Mouse (Mus musculus): ENCODE data around the gene Col26a1.

Gene Col26a1

DNA sequence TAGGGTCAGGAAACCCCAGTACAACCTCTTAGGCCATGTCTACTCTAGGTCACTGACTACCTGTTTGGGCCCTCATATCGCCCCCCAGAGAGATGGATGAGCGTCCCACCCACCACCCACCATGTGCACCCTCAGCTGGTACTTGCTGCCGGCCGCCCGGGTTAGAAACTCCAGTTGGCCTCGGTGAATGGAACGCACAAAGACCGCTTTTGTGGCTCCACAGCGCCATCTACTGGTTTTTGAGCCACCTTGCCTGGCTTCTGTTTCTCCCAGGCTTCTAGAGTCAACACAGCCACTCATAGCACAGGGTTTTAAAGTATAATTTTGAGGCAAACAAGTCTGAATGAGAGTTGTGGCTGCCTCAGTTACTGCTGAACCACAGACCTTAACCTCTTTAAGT is 176.2 kb downstream of the Col26a1 start:
- Histone ChIP-seq H3K4me1 (replicated peaks; ENCODE audit: low read depth, low read length) (peaks cover 33% of the 10 kb centered on the region), H3K36me3 (ENCODE audit: insufficient read depth, low read length) (no peaks in the 10 kb centered on the region), H3K27me3 (ENCODE audit: insufficient read depth, low read length) (peaks cover 13% of the 10 kb centered on the region), H3K9me3 (ENCODE audit: low read length) (peaks cover 8% of the 10 kb centered on the region), H3K4me3 (replicated peaks; ENCODE audit: low read length) (no peak overlapping the region)
- TF ChIP-seq CTCF (conservative IDR thresholded peaks at IDR 0.05; ENCODE audit: low read length): peak; percentile 77
- no peak for TF ChIP-seq NANOG (IDR thresholded peaks at IDR 0.05; ENCODE audit: borderline replicate concordance, low read length)

DNA sequence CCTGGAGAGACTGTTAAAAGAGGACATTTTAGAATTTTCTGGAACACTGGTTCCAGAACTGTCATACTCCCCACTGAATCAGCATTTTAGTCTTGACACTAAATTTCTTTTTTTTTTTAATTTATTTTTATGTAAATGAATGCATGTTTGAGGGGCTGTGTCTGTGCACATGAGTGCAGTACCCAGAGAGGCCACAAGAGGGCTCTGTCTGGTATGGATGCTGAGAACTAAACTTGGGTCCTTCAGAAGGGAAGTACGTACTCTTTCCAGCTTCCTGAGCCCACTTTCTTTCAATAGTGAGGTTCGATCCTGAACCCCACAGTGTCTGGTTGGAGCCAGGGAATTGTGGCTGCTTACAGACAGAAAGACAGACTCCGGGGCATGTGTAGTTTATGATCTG is 177.5 kb downstream of the Col26a1 start:
- H3K9me3 ChIP-seq (ENCODE audit: low read length): peaks cover 8% of the 10 kb centered on the region
- peaks cover 34% of the 10 kb centered on the region for H3K4me1 ChIP-seq (replicated peaks; ENCODE audit: low read depth, low read length)
- peaks cover 8% of the 10 kb centered on the region for H3K27me3 ChIP-seq (ENCODE audit: insufficient read depth, low read length)
- H3K4me3 ChIP-seq (replicated peaks; ENCODE audit: low read length): no peak overlapping the region
- no peaks in the 10 kb centered on the region for H3K36me3 ChIP-seq (ENCODE audit: insufficient read depth, low read length)
- TF ChIP-seq CTCF (conservative IDR thresholded peaks at IDR 0.05; ENCODE audit: low read length) (peak; percentile 89), POU5F1 (IDR thresholded peaks at IDR 0.05; ENCODE audit: borderline replicate concordance, low read length) (no peak)

DNA sequence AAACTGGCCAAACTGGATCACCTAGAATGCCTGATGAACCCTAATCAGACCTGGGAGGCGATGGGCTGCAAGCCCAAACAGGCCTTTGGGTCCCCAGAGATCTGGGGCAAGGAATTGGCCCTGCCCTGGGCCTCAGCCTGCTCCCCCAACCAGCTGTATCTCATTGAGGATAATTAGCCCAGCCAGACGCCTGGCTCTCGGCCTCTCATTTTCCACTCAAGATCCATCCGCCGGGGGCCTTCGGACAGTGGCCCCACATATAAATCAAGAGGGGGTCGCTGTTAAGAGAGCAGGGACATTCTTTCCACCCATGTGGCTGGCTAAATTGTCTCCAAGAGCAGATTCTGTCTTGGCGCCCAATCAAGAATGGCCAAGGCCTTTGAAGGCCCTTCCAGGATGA is 178.9 kb downstream of the Col26a1 start:
- H3K9me3 ChIP-seq (ENCODE audit: low read length): peaks cover 13% of the 10 kb centered on the region
- H3K4me1 ChIP-seq (replicated peaks; ENCODE audit: low read depth, low read length): peaks cover 33% of the 10 kb centered on the region
- TF ChIP-seq POU5F1 (IDR thresholded peaks at IDR 0.05; ENCODE audit: borderline replicate concordance, low read length): no peak
- TF ChIP-seq NANOG (IDR thresholded peaks at IDR 0.05; ENCODE audit: borderline replicate concordance, low read length): no peak
- TF ChIP-seq CTCF (conservative IDR thresholded peaks at IDR 0.05; ENCODE audit: low read length): no peak
- no peaks in the 10 kb centered on the region for H3K36me3 ChIP-seq (ENCODE audit: insufficient read depth, low read length)
- no peaks in the 10 kb centered on the region; the same call in 1 of the 2 replicates for H3K27me3 ChIP-seq (ENCODE audit: insufficient read depth, low read length)
- H3K4me3 ChIP-seq (replicated peaks; ENCODE audit: low read length): no peak overlapping the region

DNA sequence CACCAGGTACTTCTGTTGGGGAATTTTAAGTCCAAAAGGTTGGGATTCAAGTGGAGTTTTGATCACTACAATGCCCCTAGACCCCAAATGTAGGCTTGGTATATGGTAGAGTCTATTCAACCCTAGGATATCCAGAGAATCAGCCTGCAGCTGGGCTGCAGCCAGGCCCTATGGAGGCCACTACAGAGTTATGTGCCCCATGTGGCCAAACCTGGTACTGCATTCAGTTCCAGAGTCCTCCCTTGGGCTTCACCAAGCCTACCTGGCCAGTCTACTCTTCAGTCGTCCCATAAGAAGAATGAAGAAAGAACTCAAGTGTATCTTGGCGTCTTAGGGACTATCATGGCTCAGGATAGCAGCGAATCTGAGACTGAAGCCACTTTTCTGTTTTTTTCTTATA is 179.3 kb downstream of the Col26a1 start:
- Histone ChIP-seq H3K4me1 (replicated peaks; ENCODE audit: low read depth, low read length) (peaks cover 29% of the 10 kb centered on the region), H3K36me3 (ENCODE audit: insufficient read depth, low read length) (no peaks in the 10 kb centered on the region), H3K4me3 (replicated peaks; ENCODE audit: low read length) (no peak overlapping the region), H3K9me3 (ENCODE audit: low read length) (peaks cover 13% of the 10 kb centered on the region), H3K27me3 (ENCODE audit: insufficient read depth, low read length) (no peaks in the 10 kb centered on the region; the same call in 1 of the 2 replicates)
- TF ChIP-seq CTCF (conservative IDR thresholded peaks at IDR 0.05; ENCODE audit: low read length) (peak; percentile 74), POU5F1 (IDR thresholded peaks at IDR 0.05; ENCODE audit: borderline replicate concordance, low read length) (no peak)

DNA sequence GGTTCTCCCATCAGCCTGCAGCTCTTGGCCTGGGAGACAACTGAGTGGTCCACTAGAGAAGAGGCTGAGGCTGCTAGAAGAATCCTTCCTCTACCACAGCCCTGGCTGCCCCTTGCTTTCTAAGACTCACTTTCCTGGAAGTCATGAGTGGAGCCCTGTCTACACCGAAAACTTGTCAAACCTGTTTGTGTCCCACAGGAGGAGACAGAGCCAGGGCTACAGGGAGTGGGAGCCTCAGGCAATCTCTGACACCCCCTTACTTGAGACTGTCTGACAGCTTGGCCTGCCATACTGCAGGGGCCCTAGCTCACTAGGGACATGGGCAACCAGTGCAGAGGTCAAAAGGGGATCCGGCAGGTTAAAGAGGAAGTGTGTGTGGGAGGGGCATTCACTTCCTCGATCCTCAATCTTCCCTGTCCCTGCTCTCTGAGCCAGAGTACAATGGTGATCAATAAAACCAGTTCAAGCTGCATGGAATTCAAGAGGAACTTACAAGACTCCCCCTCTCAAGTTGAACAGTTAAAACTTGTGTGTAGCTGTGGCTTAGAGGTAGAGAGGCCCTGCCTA is 180.8 kb downstream of the Col26a1 start:
- Histone ChIP-seq H3K4me3 (replicated peaks; ENCODE audit: low read length) (no peak overlapping the region), H3K4me1 (replicated peaks; ENCODE audit: low read depth, low read length) (peaks cover 17% of the 10 kb centered on the region), H3K27me3 (ENCODE audit: insufficient read depth, low read length) (peaks cover 10% of the 10 kb centered on the region; the same call in 1 of the 2 replicates), H3K9me3 (ENCODE audit: low read length) (peaks cover 13% of the 10 kb centered on the region), H3K36me3 (ENCODE audit: insufficient read depth, low read length) (no peaks in the 10 kb centered on the region)
- TF ChIP-seq NANOG (IDR thresholded peaks at IDR 0.05; ENCODE audit: borderline replicate concordance, low read length) (no peak), POU5F1 (IDR thresholded peaks at IDR 0.05; ENCODE audit: borderline replicate concordance, low read length) (no peak), CTCF (conservative IDR thresholded peaks at IDR 0.05; ENCODE audit: low read length) (no peak)

DNA sequence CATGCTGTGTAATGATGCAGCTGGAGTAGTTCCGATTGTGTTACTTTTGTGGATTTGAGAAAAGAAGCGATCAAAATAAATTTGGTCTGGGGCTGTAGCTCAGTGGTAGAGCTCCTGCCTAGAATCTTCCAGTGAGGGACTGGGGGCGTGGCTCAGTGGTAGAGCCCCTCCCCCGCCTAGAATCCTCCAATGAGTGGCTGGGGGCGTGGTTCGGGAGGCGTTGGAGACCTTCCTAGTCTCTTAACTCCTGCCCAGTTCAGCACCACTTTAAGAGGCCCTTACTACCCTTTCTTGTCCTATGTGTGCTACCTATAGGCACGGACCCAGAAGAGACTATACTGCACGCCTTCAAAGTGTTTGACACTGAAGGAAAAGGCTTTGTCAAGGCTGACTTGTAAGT is 185.4 kb downstream of the Col26a1 start:
- H3K27me3 ChIP-seq (ENCODE audit: insufficient read depth, low read length): peaks cover 32% of the 10 kb centered on the region
- H3K36me3 ChIP-seq (ENCODE audit: insufficient read depth, low read length): no peaks in the 10 kb centered on the region
- peaks cover 5% of the 10 kb centered on the region; the same call in 1 of the 2 replicates for H3K9me3 ChIP-seq (ENCODE audit: low read length)
- TF ChIP-seq NANOG (IDR thresholded peaks at IDR 0.05; ENCODE audit: borderline replicate concordance, low read length) (no peak), POU5F1 (IDR thresholded peaks at IDR 0.05; ENCODE audit: borderline replicate concordance, low read length) (no peak), CTCF (conservative IDR thresholded peaks at IDR 0.05; ENCODE audit: low read length) (no peak)
- H3K4me3 ChIP-seq (replicated peaks; ENCODE audit: low read length): no peak overlapping the region
- H3K4me1 ChIP-seq (replicated peaks; ENCODE audit: low read depth, low read length): peaks cover 12% of the 10 kb centered on the region

DNA sequence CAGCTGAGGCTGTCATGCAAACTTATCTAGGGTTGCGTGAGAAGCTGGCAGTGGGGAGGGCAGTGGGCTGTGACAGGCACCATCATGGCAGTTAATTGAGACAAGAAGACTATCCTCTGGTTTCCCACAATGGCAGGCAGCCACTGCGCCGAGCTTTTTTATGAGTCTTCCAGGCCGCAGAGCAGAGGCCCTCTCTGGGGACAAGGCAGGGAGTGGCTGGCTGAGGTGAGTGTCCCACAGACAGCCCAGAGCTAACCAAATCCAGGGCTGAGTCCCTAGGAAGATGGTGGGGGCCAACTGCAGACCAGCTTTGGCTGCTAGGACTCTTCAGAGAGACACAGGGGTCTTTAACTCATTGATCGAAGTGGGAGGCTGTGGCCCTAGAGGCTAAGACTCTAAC is 186.5 kb downstream of the Col26a1 start:
- Histone ChIP-seq H3K27me3 (ENCODE audit: insufficient read depth, low read length) (peaks cover 32% of the 10 kb centered on the region), H3K36me3 (ENCODE audit: insufficient read depth, low read length) (no peaks in the 10 kb centered on the region), H3K4me3 (replicated peaks; ENCODE audit: low read length) (no peak overlapping the region), H3K9me3 (ENCODE audit: low read length) (peaks cover 5% of the 10 kb centered on the region; the same call in 1 of the 2 replicates), H3K4me1 (replicated peaks; ENCODE audit: low read depth, low read length) (0 out of 2 replicates have a peak, but pooled peaks cover 4% of the 10 kb centered on the region)
- TF ChIP-seq CTCF (conservative IDR thresholded peaks at IDR 0.05; ENCODE audit: low read length) (no peak), POU5F1 (IDR thresholded peaks at IDR 0.05; ENCODE audit: borderline replicate concordance, low read length) (no peak), NANOG (IDR thresholded peaks at IDR 0.05; ENCODE audit: borderline replicate concordance, low read length) (no peak)

DNA sequence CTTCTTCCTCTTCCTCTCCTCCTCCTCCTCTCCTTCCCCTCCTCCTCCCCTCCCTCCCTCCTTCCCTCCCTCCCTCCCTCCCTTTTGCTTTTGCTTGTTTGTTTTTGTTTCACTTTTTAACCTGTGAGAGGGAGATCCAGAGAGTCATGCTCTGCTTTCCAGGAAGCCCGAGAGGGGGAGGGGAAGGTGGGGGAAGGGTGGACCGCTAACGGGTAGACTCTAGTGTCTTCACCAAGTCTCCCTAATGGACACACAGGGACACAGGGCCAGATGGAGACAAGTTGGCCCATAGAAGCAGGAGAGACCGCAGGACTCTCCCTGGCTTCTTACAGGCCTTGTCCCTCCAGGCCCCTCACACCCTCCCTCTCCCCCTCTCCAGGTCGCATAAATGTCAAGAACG is 188.0 kb downstream of the Col26a1 start:
- no peaks in the 10 kb centered on the region for H3K36me3 ChIP-seq (ENCODE audit: insufficient read depth, low read length)
- TF ChIP-seq CTCF (conservative IDR thresholded peaks at IDR 0.05; ENCODE audit: low read length): no peak
- no peak for TF ChIP-seq NANOG (IDR thresholded peaks at IDR 0.05; ENCODE audit: borderline replicate concordance, low read length)
- no peak for TF ChIP-seq POU5F1 (IDR thresholded peaks at IDR 0.05; ENCODE audit: borderline replicate concordance, low read length)

DNA sequence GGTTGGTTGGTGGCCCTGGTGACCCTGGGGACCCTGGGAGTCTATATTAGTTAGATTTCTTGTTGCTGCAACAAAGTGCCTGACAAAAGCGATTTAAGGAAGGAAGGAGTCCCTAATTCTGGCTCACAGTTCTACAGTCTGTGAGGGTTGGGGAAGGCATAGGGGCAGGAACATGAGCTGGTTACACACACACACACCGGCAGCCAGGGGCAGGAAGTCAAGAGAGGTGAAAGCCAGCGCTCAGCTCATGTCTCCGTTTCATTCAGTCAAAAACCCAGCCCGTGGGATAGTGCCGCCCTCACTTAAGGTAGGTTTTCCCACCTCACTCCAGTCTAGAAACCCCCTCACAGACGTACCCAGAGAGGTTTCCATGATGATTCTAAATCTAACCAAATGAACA is 189.6 kb downstream of the Col26a1 start:
- Histone ChIP-seq H3K4me1 (replicated peaks; ENCODE audit: low read depth, low read length) (0 out of 2 replicates have a peak, but pooled peaks cover 4% of the 10 kb centered on the region), H3K9me3 (ENCODE audit: low read length) (peaks cover 4% of the 10 kb centered on the region; the same call in 1 of the 2 replicates), H3K36me3 (ENCODE audit: insufficient read depth, low read length) (no peaks in the 10 kb centered on the region), H3K4me3 (replicated peaks; ENCODE audit: low read length) (no peak overlapping the region), H3K27me3 (ENCODE audit: insufficient read depth, low read length) (peaks cover 36% of the 10 kb centered on the region)
- TF ChIP-seq NANOG (IDR thresholded peaks at IDR 0.05; ENCODE audit: borderline replicate concordance, low read length) (no peak), POU5F1 (IDR thresholded peaks at IDR 0.05; ENCODE audit: borderline replicate concordance, low read length) (no peak), CTCF (conservative IDR thresholded peaks at IDR 0.05; ENCODE audit: low read length) (no peak)

More for the DNA sequence above, 188.0 kb downstream of the Col26a1 start:
- H3K4me1 ChIP-seq (replicated peaks; ENCODE audit: low read depth, low read length): 0 out of 2 replicates have a peak, but pooled peaks cover 4% of the 10 kb centered on the region
- H3K27me3 ChIP-seq (ENCODE audit: insufficient read depth, low read length): peaks cover 32% of the 10 kb centered on the region
- H3K9me3 ChIP-seq (ENCODE audit: low read length): peaks cover 6% of the 10 kb centered on the region; the same call in 1 of the 2 replicates
- H3K4me3 ChIP-seq (replicated peaks; ENCODE audit: low read length): no peak overlapping the region

Data from E14TG2a.4 (cell line).